Mouse (Mus musculus) megakaryocyte-erythroid progenitor cell, adult 5 weeks (primary cell): ENCODE measurements around the gene Wiz. TPM values are rescaled to one million over a fixed set of nuclear protein-coding genes. Genes with fewer than 3 reads are reported as not detected.

Experiments
- polyA plus RNA-seq: library from polyadenylated mRNA; stranded (reverse); fragments of >175 nt; gene quantifications from 2 replicates; pipeline ENCODE4 v1.2.3, GENCODE M21; 2012

Wiz gene
- 84.1 and 101 TPM in 2 replicates for polyA plus RNA-seq

GRCm38 (mm10) chr17:32389101-32389659 is at the start of gene Wiz:
Wiz (minus strand) TSS chr17:32389439.

GRCm38 (mm10) chr17:32424034-32424433 is 34.8 kb upstream of the Wiz start, which contains the start of gene Pglyrp2:
Pglyrp2 (minus strand) TSS chr17:32424167.

DNA sequence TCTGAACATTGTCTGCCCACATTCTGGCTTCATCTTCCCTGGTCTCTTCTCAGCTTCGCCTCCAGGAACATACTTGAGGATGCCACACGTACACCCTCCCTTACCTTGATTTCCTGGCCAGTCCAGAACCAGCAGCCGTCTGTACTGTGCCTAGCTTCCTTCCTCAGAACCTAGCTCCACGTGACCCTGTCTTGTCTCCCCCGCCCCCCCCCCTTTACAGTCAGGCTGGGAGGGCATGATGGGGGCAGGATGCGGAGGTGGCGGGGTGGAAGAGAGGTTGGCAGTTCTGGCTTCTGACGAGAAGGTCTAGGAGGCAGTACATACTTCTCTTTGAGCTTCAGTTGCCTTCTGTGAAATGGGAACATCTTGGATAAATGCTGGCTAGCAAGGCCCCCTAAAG is 14.2 kb upstream of the Wiz start, which contains the start of gene Rasal3:
Gene Rasal3, minus strand, starts transcription at position 167 of the 400 bp plus-strand sequence.

DNA sequence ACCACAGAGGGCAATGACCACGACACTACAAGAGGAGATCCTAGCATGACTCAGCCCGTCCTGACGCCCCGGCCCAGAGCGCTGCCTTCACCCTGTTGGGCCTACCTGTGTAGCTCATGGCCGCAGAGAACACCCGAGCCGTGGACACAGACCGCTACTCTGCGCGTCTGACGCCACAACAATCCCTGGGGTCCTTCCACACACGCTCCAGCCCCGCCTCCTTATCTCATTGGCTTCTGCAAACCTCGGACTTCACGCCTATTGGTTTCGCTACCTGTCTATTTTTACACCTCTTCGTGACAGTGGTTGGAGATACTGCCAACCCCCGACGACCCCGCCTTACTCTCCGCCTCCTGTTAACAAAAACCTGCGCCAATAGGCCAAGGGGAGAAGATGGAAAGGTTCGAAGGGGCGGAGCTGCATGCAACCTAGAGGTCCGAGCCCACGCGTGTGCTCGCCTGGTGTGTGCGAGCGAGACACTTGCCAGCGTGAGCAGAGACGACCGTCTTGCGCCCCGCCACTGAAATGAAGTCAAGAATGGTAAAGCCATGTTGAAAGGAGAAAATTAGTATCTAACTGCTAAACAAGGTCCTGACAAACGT is 38.8 kb downstream of the Wiz start, which contains the start of gene Akap8l:
Gene Akap8l, minus strand, starts transcription at position 226 of the 602 bp plus-strand sequence.

DNA sequence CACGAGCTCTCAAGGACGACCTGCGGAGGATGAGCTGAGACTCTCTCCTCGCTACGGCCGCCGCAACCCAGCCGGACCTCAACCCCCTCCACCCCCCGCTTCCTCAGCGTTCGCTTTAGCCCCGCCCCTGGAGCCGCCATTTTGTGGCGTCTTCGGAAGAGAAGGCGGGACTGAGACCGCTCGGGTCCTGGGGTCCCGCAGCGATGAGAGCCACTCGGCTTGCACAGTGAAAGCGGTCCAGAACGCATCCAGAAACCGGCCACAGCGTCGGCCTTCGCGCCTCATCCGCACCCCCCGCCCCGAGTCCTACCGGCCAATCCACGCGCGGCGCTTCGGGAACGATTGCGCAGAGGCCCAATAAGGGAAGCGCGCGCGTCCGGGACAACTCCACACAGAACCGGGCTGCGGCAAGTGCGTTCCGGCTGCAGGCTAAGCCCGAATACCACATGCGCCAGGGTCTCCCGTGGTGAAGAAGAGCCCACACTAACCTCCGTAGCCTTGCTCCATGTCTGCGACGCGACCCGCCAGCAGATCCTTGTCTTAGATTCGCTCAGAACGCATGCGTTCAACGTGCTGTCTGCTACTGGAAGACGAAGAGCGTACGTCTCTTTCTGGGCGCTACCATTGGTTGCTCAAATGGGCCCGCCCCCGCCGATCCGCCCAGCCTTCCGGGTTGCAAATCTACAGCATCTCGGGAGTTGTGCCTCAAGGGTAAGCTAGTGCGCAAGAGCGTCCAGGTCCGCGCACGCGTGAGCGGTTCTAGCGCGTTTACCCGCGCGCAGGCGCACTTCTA is 68.4 kb downstream of the Wiz start, which contains the start of gene Akap8:
Gene Akap8, minus strand, starts transcription at position 642 of the 793 bp plus-strand sequence.

Other genes starting within 250 kb of the Wiz start
- 0.22 and 0.44 TPM in 2 replicates for gene Notch3, start 222.6 kb downstream of the Wiz start, polyA plus RNA-seq
- 0.12 TPM in 1 of 2 replicates, not detected in the other for gene Ephx3, start 199.9 kb downstream of the Wiz start, polyA plus RNA-seq
- gene Brd4, start 104.7 kb downstream of the Wiz start, polyA plus RNA-seq, result 241 and 382 TPM in 2 replicates
- gene Akap8, start 68.2 kb downstream of the Wiz start, polyA plus RNA-seq, result 304 and 360 TPM in 2 replicates
- 138 and 164 TPM in 2 replicates for gene Akap8l, start 38.8 kb downstream of the Wiz start, polyA plus RNA-seq
- 62.6 and 69.4 TPM in 2 replicates for gene Rasal3, start 14.1 kb upstream of the Wiz start, polyA plus RNA-seq
- gene Pglyrp2, start 34.7 kb upstream of the Wiz start, polyA plus RNA-seq, result 2.9 and 4.8 TPM in 2 replicates
- 0.24 and 0.26 TPM in 2 replicates for gene Cyp4f39, start 63.3 kb upstream of the Wiz start, polyA plus RNA-seq
- gene Cyp4f17, start 116.6 kb upstream of the Wiz start, polyA plus RNA-seq, result 0.80 and 0.89 TPM in 2 replicates
- gene Cyp4f16, start 147.1 kb upstream of the Wiz start, polyA plus RNA-seq, result 3.6 and 4.7 TPM in 2 replicates
- not detected in 2 replicates for gene Cyp4f37, start 231.9 kb upstream of the Wiz start, polyA plus RNA-seq